Mouse (Mus musculus) small intestine, adult 2 months (tissue): ENCODE results near the gene Sppl3. TPM values are rescaled to one million over a fixed set of nuclear protein-coding genes. Genes with fewer than 3 reads are reported as not detected.

Experiments
- H3K27ac ChIP-seq: fragments of 200-500 bp; 2 replicates; pipeline ENCODE4 v1.5.1; 2012; ENCODE audit warnings: low read depth, low read length, control low read depth, inconsistent platforms; ENCODE audit not compliant: insufficient read depth
- H3K27me3 ChIP-seq: fragments of 200-500 bp; 2 replicates; pipeline ENCODE4 v1.6.1; 2012; ENCODE audit warnings: mild to moderate bottlenecking, moderate library complexity, low read length, inconsistent platforms; ENCODE audit not compliant: control insufficient read depth, insufficient read depth
- H3K36me3 ChIP-seq: fragments of 200-500 bp; 2 replicates; pipeline ENCODE4 v1.6.1; 2012; ENCODE audit warnings: mild to moderate bottlenecking, low read length, control low read depth, inconsistent platforms; ENCODE audit not compliant: control insufficient read depth, insufficient read depth
- H3K4me1 ChIP-seq: fragments of 200-500 bp; 2 replicates; pipeline ENCODE4 v1.6.1; 2012; ENCODE audit warnings: low read length, inconsistent platforms, mixed read lengths; ENCODE audit not compliant: control insufficient read depth, insufficient read depth, insufficient read length
- H3K4me3 ChIP-seq: fragments of 200-500 bp; 2 replicates; pipeline ENCODE4 v1.5.1; 2012; ENCODE audit warnings: low read depth, mild to moderate bottlenecking, control low read depth, inconsistent platforms, low read length, moderate library complexity
- CTCF ChIP-seq: fragments of 200-500 bp; IDR thresholded peaks from 2 replicates; pipeline ENCODE4 v1.5.1; 2012; ENCODE audit warnings: low read depth, mild to moderate bottlenecking, control low read depth, inconsistent platforms, low read length, moderate library complexity, mixed read lengths; ENCODE audit not compliant: insufficient replicate concordance, insufficient read length; ENCODE audit errors: extremely low read depth
- POLR2A ChIP-seq: fragments of 200-500 bp; IDR thresholded peaks from 2 replicates; pipeline ENCODE4 v1.6.1; 2012; ENCODE audit warnings: low read depth, mild to moderate bottlenecking, control low read depth, inconsistent platforms, low read length, moderate library complexity
- WGBS: fragments of 180-500 bp; shearing (Covaris S2); methylation state at CpG from one replicate; pipeline ENCODE4 v1.1.7; 2018; 5-methylcytosine and 5-hydroxymethylcytosine counted together
- polyA plus RNA-seq: library from polyadenylated mRNA; depleted of rRNA; stranded (reverse); fragments of >200 nt; gene quantifications from 2 replicates; pipeline ENCODE4 v1.2.3, GENCODE M21; 2012

The Sppl3 gene
- polyA plus RNA-seq, 1 experiment, result 101 TPM

- peak overlapping the region; percentile 98 for H3K27ac ChIP-seq
- H3K36me3 ChIP-seq, result 0 out of 2 replicates have a peak, but pooled peaks cover 1% of the 10 kb centered on the region
- TF ChIP-seq CTCF, result no peak
- TF ChIP-seq POLR2A, result no peak; the same call in 1 of the 2 replicates
- H3K4me3 ChIP-seq, result peak overlapping the region; percentile 75
- no peaks in the 10 kb centered on the region for H3K27me3 ChIP-seq
- peaks cover 12% of the 10 kb centered on the region for H3K4me1 ChIP-seq
- WGBS, result 13% methylated on average over 4 of the region's 4 CpGs
Measured at GRCm38 (mm10) chr5:114969064-114969463, 41.9 kb upstream of the Sppl3 start.

GRCm38 (mm10) chr5:114969609-114970215 is 41.2 kb upstream of the Sppl3 start:
- Histone ChIP-seq H3K36me3 (0 out of 2 replicates have a peak, but pooled peaks cover 3% of the 10 kb centered on the region), H3K27ac (peak overlapping the region; percentile 98), H3K4me3 (peak overlapping the region; percentile 75), H3K4me1 (peaks cover 12% of the 10 kb centered on the region), H3K27me3 (no peaks in the 10 kb centered on the region)
- TF ChIP-seq POLR2A (peak; percentile 50; the same call in 1 of the 2 replicates), CTCF (no peak)
- WGBS, result 22% methylated on average over 13 of the region's 13 CpGs

GRCm38 (mm10) chr5:114970824-114971227 is 40.1 kb upstream of the Sppl3 start, which contains the start of gene Hnf1a:
Gene Hnf1a (minus strand): TSS chr5:114971094.
- TF ChIP-seq CTCF, result no peak
- TF ChIP-seq POLR2A, result no peak
- Histone ChIP-seq H3K27ac (peak within 1 kb of the TSS; percentile 98), H3K36me3 (0 out of 2 replicates have a peak, but pooled peaks cover 4% of the 10 kb centered on the region), H3K4me3 (peak within 1 kb of the TSS; percentile 75), H3K27me3 (no peaks in the 10 kb centered on the region), H3K4me1 (peaks cover 12% of the 10 kb centered on the region)
- WGBS, result 25% methylated on average over 17 of the region's 17 CpGs

GRCm38 (mm10) chr5:114972201-114972600 is 38.7 kb upstream of the Sppl3 start:
- Histone ChIP-seq H3K27me3 (no peaks in the 10 kb centered on the region), H3K27ac (no peak overlapping the region), H3K4me1 (peaks cover 9% of the 10 kb centered on the region), H3K4me3 (no peak overlapping the region), H3K36me3 (0 out of 2 replicates have a peak, but pooled peaks cover 4% of the 10 kb centered on the region)
- TF ChIP-seq POLR2A (peak; percentile 37; the same call in 1 of the 2 replicates), CTCF (0 out of 2 replicates have a peak, but pooled peaks have one; percentile 5)
- WGBS, result 24% methylated on average over 9 of the region's 9 CpGs

GRCm38 (mm10) chr5:114973131-114973530 is 37.8 kb upstream of the Sppl3 start:
- 55% methylated on average over 8 of the region's 8 CpGs for WGBS
- 0 out of 2 replicates have a peak, but pooled peaks cover 2% of the 10 kb centered on the region for H3K36me3 ChIP-seq
- peaks cover 9% of the 10 kb centered on the region; the same call in 1 of the 2 replicates for H3K4me1 ChIP-seq
- no peak for TF ChIP-seq CTCF
- TF ChIP-seq POLR2A, result no peak
- no peak overlapping the region for H3K27ac ChIP-seq
- H3K4me3 ChIP-seq, result no peak overlapping the region
- no peaks in the 10 kb centered on the region for H3K27me3 ChIP-seq

- Histone ChIP-seq H3K27me3 (no peaks in the 10 kb centered on the region), H3K36me3 (0 out of 2 replicates have a peak, but pooled peaks cover 2% of the 10 kb centered on the region), H3K4me1 (peaks cover 21% of the 10 kb centered on the region), H3K4me3 (no peak overlapping the region), H3K27ac (no peak overlapping the region)
- TF ChIP-seq CTCF (no peak), POLR2A (no peak)
Measured at GRCm38 (mm10) chr5:114976935-114977334, 34.0 kb upstream of the Sppl3 start.

- Histone ChIP-seq H3K27me3 (no peaks in the 10 kb centered on the region), H3K4me1 (peaks cover 21% of the 10 kb centered on the region), H3K4me3 (no peak overlapping the region), H3K36me3 (0 out of 2 replicates have a peak, but pooled peaks cover 2% of the 10 kb centered on the region), H3K27ac (peak overlapping the region; percentile 88)
- TF ChIP-seq POLR2A (no peak), CTCF (no peak)
- 15% methylated on average over 11 of the region's 11 CpGs for WGBS
Measured at GRCm38 (mm10) chr5:114978473-114978872, 32.5 kb upstream of the Sppl3 start.
